Mouse (Mus musculus) retina, postnatal 7 days (tissue): Measurements from ENCODE around the gene Abtb1.

ENCODE experiments used
- DNase-seq: peaks from one replicate; pipeline ENCODE4 v3.0.0-alpha.2; 2012; ENCODE audit warnings: low read depth, low spot score

Abtb1 gene

DNA sequence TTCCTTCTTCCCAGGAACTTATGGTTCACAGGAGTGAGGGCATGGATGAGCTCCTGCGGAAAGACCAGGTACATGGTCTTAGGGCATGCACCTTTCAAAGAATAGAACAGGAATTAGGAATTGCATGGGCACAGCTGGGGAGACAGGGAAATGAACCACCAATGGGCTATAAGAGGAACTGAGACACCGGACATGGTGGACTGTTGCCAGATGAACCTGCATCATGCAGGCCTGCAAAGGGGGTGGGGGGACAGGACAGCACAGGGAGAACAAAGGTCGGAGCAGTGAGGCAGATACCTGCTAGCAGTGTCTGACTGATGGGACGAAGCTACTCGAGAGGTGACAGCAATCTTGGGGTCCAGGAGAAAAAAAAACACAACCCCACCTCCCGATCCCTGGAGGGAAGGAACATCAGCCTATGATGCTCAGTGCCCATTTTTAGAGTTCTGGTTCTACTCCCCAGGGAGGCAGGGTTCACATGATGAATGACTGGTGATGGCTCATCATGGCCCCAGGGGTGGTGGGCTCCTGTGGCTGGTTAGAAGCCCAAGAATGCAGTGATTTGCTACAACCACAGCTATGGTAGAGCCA is 11.6 kb downstream of the Abtb1 start:
- no peak for DNase-seq

DNA sequence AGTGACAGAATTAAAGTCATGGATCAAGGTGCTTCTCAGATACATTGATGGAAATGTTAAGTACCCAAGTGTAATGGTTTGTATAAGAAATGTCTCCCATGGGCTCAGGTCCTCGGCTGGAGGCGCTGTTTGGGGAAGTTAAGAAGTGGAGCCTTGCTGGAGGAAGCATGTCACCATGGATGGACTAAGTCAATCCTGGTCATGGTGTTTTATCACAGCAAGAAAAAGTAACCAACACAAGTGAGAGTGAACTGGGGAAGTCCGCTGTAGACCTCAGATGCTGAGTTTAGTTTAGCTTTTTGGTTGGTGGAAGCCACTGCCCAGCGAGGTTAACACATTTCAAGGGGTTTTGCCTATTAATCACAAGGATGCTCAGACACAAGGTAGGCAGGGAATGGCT is 12.2 kb downstream of the Abtb1 start:
- no peak for DNase-seq

DNA sequence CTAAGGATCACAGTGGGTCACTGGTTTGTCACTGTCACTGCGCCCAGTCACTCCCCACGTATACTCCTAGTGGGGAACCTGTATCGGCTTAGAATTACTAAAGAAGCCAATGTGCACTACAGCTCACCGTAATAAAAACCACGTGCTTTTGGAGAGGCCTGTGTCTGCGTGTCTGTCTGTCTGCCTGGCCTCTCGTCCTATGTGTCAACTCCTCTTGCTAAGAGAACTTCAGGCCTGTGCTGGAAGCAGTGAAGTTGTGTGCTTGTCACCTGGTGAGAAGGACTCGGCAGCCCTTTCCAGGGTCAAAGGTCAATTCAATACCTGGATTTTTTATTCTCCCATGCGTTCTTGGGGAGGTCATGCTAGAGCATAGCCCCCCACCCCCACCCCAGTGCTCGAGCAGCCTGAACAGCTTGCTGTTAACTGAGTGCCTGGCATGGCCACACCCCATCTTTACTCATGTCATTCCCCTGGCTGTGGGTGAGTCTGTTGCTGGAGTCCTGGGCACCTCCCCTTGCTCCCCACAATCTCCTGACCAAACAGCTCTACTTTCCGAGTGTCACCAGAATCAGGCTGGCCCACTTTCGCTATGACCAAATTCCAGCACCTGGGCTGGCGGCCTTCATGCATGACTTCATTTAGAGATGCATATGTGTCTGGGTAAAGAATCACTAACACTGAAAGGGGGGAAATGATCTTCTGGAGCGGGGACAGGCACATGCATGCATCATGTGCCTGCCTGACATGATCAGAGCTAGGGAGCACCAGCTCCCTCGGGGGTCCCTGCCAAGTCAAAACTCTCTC is 13.4 kb downstream of the Abtb1 start:
- no peak for DNase-seq

DNA sequence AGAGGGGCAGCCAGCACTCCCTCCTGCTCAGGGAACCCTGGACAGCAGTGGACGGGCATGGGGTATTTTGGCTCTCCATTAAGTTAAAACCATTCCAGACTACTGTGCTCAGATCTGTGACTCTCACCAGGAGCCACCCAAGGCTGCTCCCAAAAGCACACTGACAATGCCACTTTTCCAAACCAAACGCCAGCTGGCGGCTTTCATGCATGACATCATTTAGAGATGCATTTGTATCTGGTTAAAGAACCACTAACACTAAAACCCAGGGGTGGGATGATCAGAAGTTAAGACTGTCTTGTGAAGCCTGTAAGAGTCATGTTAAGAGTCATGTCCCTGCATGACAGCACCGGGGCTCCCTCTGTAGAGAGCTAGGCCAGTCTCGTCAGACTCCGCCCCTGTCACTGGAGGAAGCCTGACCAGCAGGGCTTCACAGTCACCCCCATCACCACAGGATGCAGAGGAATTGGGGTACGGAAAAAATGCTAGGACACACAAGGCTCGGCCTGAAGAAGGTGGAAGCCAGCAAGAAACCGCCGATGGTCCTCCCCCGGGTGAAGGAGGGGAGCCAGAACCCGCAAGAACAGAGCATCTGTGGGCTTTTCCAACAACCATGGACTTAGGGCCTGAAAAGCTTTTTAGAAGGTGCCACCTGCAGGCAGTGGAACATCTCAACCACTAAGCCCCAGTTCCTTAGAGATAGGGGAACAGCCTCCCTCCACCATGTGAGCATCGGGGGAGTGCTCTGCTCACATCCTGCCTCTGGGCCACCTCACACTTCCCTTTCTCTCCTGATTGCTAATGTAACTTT is 14.2 kb downstream of the Abtb1 start:
- no peak for DNase-seq

DNA sequence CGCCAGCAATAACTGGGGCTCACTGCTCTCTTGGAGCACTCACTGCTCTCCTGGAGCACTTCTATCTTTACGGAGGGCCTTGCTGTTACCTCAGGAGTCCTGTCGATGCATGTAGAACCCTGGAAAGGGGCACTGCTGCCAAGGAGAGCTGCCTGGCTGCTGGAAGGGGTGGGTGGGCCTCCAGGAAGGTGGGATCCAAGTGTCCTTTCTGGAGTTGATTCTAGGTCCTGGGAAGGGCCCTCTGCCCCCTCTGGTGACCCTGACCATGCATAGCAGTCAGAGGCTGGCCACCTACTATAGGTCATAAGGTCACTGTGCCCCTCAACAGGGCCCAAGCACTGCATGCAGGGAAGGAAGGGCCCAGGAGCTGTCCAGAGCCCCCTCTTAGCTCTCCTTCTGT is 14.8 kb downstream of the Abtb1 start:
- no peak for DNase-seq

DNA sequence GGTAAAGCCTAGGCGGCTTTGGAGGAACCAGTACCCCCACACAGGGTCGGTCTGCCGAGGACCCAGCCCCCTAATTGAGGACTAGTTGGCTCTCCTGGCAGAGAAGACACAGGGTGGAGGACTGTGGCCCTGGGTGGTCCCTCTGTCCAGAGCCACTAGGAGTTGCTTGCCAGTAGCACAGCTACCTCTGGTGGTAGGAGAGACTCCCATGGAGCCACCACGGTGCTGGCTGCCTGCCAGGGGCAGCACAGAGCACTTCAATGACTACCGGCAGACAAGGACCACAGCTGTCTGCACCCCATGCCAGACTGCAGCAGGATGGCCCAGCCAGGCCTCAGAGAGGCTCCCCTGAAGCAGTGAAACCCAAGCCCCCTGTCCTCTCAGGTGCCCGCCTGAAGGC is 15.2 kb downstream of the Abtb1 start:
- peak; percentile 46 for DNase-seq

DNA sequence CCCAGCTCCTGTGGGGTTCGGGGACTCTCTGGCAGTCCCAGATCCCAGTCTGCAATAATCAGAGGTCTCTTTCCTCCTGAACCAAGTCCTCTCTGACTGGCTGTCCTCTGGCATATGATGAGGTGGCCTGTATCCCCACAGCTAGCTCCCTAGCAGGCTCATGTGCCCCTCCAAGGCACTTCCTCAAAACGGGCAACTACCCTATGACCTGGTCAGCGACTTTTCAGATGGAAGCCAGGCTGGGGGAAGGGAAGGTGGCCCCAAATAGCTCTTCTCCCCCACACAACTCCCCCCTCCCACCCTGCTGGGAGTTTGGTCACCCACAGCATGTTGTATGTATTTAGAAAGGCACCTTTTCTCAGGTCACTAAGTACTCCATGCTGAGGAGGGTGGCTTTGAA is 15.7 kb downstream of the Abtb1 start:
- no peak for DNase-seq

DNA sequence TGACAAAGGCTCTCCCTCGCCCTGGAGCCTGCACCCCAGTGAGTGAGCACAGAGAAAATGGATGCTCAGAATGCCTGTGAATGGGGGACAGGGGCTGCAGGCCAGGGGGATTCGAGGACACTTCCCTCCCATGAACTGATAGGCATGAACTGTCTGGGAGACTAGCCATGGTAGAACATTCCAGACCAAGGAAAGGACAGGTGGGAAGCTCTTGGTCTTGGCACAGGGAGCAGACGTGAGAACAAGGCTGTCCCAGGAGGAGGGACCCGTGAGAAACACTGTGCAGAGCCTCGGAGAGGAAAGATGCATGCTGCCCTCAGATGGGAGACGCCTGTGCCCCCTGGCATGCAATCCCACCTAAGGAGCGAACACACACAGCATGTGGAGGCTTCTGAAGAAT is 17.6 kb downstream of the Abtb1 start:
- no peak for DNase-seq

DNA sequence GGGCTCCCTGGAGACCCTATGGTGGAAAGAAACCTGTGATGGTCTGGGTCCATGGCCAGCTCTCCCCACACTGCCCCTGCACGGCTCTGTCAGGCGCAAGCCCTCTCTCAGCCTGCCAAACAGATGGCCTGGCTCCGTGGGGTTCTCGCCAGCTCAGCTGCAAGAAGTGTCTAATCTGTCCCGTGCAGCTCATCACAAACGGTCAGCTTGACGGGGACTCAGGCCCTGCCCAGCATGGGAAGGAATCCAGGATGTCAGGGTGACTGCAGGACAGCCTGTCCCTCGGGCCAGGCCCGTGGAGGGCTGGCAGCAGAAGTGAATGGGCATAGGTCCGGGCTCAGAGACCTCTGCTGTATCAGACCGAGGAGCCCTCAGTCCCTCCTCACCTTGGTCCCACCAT is 19.9 kb downstream of the Abtb1 start:
- no peak for DNase-seq

DNA sequence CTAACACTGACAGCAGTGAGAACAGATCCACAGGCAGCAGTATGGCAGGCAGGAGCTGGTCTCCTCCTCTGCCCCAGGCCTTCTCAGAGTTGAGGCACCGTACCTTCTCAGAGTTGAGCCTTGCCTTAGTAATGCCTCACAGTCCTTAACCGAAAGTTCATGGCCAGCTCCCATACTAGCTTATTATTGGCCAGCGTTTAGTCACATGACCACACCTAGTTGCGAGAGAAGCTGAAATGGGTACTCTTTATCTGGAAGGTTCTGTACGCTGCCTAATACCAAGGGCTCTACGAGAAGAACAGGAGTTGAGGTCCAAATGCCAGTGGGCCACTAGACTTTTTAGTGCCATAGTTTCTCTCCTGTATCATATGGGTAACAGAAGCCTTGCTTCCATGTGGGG is 20.5 kb downstream of the Abtb1 start:
- DNase-seq: no peak

DNA sequence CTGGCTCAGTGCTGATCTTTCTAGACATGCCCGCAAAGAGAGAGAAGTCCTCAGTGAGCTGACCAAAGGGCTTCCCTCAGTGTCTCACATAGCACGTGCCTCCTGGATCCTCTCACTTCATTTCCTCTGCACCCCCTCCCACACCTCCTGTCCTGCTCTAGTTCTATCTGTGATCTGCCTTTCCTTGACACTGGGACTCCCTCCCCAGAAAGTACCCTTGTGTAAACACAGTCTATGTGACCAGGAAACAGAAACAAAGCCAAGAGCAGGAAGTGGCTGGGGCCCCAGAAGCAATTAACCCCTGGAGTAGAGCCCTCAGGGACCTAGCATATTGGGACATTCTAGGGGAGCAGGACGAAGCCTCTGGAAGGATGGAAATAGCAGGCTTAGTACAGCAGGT is 20.9 kb downstream of the Abtb1 start:
- DNase-seq: no peak

DNA sequence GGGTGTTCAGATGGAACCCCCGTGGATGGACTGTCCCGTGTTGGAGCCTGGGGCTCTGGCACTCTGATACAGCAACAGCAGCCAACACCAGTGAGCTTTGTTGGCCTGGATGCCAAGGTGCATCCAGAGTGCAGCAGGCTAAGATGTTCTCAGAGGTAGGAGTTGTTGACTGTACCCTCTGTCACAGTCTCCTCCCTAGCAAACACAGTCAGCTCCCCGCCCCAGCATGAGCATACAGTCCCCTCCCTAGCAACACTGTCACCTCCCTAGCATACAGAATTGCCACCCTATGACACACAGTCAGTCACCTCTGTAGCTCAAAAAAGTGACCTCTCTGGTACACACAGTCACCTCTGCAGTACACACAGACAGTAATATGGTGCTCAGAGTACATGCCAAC is 24.9 kb downstream of the Abtb1 start:
- DNase-seq: no peak

DNA sequence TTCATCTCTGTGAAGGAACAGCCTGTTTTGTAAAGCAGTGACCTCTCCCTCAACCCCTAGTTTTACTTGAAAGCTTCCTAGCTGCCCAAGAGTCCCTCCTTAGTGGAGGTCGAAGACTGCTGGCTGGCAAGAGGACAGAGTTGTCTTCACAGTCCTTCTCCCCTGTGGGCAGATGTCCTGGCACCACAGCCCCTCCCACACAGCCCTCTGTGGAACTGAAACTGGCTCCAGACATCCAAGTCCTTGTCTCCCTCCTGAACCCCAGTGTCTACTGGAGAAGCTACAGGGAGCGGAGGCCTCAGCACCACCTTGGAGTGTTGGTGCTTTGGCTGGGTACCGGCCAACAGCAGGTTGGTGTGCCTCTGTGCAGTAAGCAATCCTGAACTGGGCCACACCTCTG is 26.3 kb downstream of the Abtb1 start:
- no peak for DNase-seq

DNA sequence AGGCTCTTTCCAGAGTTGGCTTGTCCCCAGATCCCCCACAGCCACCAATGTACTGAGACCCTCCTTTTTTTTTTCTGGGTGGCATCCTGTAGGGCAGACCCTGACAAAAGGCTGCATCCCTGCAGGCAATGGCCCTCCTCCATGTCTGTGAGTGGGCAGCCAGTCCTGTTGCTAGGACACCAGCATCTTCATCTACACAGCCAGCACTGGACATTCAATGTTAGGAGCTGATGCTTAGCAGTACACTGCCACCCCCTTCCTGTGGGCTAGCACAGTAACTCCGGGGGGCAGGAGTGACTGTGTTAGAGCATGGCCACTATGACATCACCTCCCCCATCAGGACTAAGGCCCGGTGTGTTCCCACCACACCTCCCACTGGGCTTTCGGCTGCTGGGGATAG is 26.7 kb downstream of the Abtb1 start:
- DNase-seq: no peak

DNA sequence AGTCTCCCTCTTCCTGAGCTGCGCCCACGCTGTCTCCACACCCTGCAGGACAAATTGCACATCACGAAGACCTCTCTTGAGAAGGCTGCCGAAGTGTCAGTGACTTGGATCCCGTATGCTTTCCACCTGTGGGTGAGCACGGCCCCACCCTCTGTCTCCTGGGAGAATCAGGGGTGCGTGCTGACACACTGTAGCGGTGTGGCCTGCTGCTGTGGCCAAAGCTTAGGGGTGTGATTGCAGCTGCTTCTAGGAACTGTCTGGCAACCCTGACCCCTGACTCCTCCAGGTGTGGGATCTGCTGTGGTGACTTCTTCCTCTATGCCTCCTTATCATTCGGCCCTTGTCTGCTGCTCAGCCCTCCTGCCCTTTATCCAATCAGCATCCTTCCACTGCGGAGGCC is 28.0 kb downstream of the Abtb1 start:
- DNase-seq: no peak

DNA sequence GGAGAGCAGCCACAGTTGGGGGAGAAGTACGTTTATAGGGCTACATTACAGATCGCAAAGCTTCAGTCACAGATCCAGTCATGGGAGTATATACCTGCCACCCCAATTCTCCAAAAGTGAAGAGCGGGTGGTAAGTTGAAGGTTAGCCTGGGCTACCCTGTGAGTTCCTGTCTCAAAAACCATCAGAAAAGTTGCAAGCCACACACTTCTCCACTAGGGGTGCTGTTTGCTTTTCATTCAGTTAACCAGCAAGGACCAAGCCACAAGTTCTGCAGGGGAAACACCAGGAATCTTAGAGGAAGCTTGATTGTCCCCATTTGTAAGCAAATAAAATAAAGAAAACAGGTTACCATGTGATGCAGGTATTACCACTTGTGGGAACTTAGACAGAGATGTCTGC is 28.9 kb downstream of the Abtb1 start:
- DNase-seq: peak; percentile 43

DNA sequence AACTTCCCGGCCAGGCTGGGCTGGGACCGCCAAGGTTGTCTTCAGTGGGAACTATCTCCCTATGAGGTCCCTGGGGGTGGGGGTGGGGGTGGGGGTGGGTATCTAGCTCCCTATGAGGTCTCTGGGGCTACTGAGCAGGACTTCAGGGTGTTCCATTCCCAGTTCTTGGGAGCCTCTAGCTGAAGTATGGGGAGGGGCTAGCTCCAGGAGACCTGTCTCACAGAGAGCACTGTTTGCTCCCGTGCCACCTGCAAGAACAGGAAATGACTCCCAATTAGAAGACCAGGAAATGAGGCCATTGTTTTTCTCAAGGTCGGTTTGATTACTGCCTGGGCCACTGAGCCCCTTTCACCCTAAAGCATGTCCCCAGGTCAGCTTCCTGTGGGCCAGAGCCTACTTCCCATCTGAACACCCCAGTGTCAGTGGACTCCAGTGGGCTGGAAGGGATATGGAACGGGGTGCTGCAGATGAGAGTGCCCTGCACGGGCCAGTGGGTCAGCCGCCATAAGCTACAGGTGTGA is 29.8 kb downstream of the Abtb1 start:
- DNase-seq: no peak

DNA sequence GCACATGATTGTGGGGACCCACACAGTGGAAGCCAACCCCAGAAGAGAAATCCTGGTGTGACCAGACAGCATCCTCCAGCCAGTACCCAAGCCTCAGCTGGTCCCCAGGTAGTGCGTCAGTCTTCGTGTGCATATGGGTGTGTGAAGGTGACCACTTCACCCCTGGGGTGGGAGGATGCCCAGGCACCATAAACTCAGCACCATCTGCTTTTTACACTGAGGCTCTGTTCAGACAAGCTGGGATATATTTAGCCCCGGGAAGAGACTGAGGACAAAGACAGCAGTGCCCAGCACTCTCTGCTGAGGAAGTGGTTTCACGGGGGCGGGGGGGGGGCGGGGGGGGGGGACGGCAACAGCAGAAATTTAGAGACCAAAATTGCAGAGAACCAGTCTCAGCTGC is 30.4 kb downstream of the Abtb1 start:
- DNase-seq: no peak

DNA sequence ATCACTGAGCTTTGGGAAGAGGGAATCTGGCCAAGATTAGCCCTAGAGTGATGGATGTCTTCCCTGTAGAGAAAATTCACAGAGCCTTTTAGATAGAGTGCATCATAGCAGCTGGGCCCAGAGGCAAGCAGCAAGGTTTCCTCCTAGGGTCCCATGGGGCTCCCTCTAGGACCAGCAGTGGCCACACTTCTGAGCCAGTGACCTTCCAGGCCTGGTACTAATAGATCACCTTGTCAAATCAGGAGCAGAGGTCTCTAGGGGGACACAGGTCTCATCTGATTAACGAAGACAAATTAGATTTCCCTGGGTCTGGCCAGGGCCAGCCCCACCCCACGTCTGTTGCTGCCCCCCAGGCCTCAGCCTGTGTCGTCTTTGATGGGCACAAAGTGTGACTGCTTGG is 31.5 kb downstream of the Abtb1 start:
- DNase-seq: no peak

DNA sequence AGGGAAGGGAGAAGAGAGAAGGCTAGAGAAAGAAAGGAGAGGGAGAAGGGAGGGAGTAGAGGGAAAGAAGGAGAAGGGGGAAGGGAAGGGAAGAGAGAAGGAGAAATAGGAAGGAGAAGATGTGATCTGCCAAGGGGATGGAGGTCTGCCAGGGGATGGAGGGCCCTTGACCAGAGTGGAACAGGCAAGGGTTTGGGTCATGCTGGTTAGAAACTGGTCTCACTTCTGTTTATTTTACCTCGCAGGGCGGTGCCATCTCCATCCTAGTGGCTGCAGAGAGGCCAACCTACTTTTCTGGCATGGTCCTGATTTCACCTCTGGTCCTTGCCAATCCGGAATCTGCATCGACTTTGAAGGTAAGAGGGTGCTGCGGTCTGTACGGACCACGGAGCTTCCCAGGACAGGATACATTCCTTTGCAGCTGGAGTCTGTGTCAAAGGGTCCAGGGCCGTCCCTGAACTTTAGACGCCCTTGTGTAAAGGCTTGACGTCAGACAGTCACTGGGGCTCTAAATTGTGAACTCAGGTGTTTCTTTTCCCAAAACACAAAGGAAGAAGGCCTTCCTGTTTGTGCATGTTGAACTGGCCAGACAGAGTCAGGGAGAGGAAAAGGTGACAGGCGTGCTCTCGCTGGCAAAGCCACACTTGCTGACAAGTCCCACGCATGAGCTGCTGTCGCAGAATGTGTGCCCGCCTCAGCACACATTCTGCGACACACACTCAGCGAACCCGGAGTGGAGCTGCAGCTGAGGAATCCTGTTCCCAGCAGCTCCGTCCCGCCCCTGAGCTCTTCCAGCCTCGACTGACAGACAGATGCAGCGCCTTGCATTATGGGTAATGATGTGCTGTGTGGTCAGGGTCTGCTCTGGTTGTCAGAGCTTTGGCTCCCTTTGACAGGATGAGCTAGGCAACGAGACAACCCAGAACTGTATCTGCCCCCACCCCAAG is 32.4 kb downstream of the Abtb1 start:
- DNase-seq: no peak

DNA sequence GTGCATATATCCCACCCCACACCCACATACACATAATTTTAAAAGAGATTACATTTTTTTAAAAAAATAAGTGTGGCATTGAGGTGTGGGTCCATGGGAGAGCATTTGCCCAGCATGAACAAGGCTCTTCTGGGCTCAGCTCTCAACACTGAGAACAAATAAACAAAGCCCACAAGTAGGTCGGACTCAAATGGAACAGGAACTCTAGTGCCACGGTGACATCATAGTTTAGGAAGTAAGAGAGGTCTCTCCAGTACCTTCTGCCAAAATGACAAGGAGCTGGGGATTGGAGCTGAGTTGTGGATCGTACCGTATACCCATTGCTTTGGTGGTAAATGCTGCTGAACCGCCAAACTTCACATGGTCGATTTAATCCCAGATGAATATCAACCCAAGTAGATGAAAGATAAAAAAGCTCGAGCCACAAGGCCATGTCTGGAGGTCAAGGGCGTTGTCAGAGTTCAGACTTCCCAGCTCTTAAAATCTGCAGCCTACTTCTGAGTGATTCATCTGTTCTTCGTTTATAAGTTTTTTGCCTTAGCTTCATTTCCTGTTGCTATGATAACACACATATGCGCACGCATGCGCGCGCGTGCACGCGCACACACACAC is 36.7 kb downstream of the Abtb1 start:
- no peak for DNase-seq
